Mouse (Mus musculus) 3134 (cell line): ENCODE results near the gene Tnfrsf1a.
A peak's percentile ranks its signal among the peaks of the same experiment; 100 is the strongest.
"Not testable (repeated sequence)": the region's sequence is repeated elsewhere in the genome, so short reads cannot be mapped to it uniquely, and the experiment has no call there.

Experiments used
- DNase-seq: peaks from one replicate; pipeline ENCODE4 v3.0.0-alpha.2; 2011; ENCODE audit warnings: low spot score; ENCODE audit not compliant: insufficient read length; ENCODE audit errors: extremely low read depth

Gene Tnfrsf1a

GRCm38 (mm10) chr6:125348721-125349574 is at the start of gene Tnfrsf1a:
Tnfrsf1a (plus strand) TSS chr6:125349362.
- DNase-seq: no peak

GRCm38 (mm10) chr6:125300982-125301381 is 48.2 kb upstream of the Tnfrsf1a start:
- no peak for DNase-seq

- DNase-seq: no peak
These were observed 46.8 kb upstream of the Tnfrsf1a start for GRCm38 (mm10) chr6:125302231-125302982.

- DNase-seq: no peak
These were observed 45.9 kb upstream of the Tnfrsf1a start for GRCm38 (mm10) chr6:125303242-125303641.

- not testable (repeated sequence) for DNase-seq
These were observed 44.8 kb upstream of the Tnfrsf1a start for GRCm38 (mm10) chr6:125304408-125304807.

- DNase-seq: no peak
These were observed 43.7 kb upstream of the Tnfrsf1a start for GRCm38 (mm10) chr6:125305465-125305864.

- DNase-seq: no peak
These were observed 42.1 kb upstream of the Tnfrsf1a start for GRCm38 (mm10) chr6:125307091-125307490.

GRCm38 (mm10) chr6:125308921-125309320 is 40.2 kb upstream of the Tnfrsf1a start:
- DNase-seq: no peak

- no peak for DNase-seq
These were observed 39.8 kb upstream of the Tnfrsf1a start for GRCm38 (mm10) chr6:125309406-125309805.

- no peak for DNase-seq
These were observed 37.0 kb upstream of the Tnfrsf1a start for GRCm38 (mm10) chr6:125312171-125312570.

GRCm38 (mm10) chr6:125312581-125313355 is 36.4 kb upstream of the Tnfrsf1a start:
- no peak for DNase-seq

- DNase-seq: peak; percentile 90
These were observed 35.5 kb upstream of the Tnfrsf1a start, which contains the start of gene Ltbr for GRCm38 (mm10) chr6:125313546-125314230. Ltbr (minus strand) TSS chr6:125313885.

- no peak for DNase-seq
These were observed 35.0 kb upstream of the Tnfrsf1a start for GRCm38 (mm10) chr6:125314231-125314563.

GRCm38 (mm10) chr6:125314746-125315145 is 34.4 kb upstream of the Tnfrsf1a start:
- no peak for DNase-seq

GRCm38 (mm10) chr6:125317077-125317476 is 32.1 kb upstream of the Tnfrsf1a start:
- no peak for DNase-seq

GRCm38 (mm10) chr6:125318981-125319918 is 29.9 kb upstream of the Tnfrsf1a start:
- peak; percentile 44 for DNase-seq

GRCm38 (mm10) chr6:125319919-125320296 is 29.3 kb upstream of the Tnfrsf1a start:
- no peak for DNase-seq

- DNase-seq: no peak
These were observed 28.8 kb upstream of the Tnfrsf1a start, which contains the start of gene Scnn1a for GRCm38 (mm10) chr6:125320323-125320722. Scnn1a (plus strand) TSS chr6:125320659.

- no peak for DNase-seq
These were observed 27.9 kb upstream of the Tnfrsf1a start for GRCm38 (mm10) chr6:125321114-125321855.
